Mouse (Mus musculus): Measurements from ENCODE around the gene Golga3. TPM values are rescaled to one million over a fixed set of nuclear protein-coding genes. Genes with fewer than 3 reads are reported as not detected.

The Golga3 gene
- polyA plus RNA-seq, 1 experiment: 5.3 TPM

- TF ChIP-seq POLR2A (IDR thresholded peaks at IDR 0.05; ENCODE audit: low read depth, low read length) (peak; percentile 37; the same call in 1 of the 2 replicates), CTCF (IDR thresholded peaks at IDR 0.05; ENCODE audit: extremely low read depth, insufficient read depth, insufficient read length, insufficient replicate concordance) (peak; percentile 94)
- H3K27ac ChIP-seq (ENCODE audit: insufficient read depth, low read length): peak within 1 kb of the TSS; percentile 52
Measured at GRCm38 (mm10) chr5:110269141-110270101, 92.9 kb downstream of the Golga3 start, which contains the start of gene Pgam5. Gene Pgam5 (minus strand): TSS chr5:110269913.

GRCm38 (mm10) chr5:110270242-110270641 lies 93.7 kb downstream of the Golga3 start:
- Histone ChIP-seq H3K27ac (ENCODE audit: insufficient read depth, low read length) (no peak overlapping the region), H3K36me3 (ENCODE audit: control insufficient read depth, insufficient read depth, low read length) (peaks cover 6% of the 10 kb centered on the region), H3K4me1 (ENCODE audit: control insufficient read depth, insufficient read depth, insufficient read length) (peaks cover 6% of the 10 kb centered on the region; the same call in 1 of the 2 replicates), H3K27me3 (ENCODE audit: control insufficient read depth, insufficient read depth, low read length) (no peaks in the 10 kb centered on the region), H3K4me3 (ENCODE audit: extremely low read depth, insufficient read depth, insufficient read length) (no peak overlapping the region)
- DNase-seq (ENCODE audit: low read depth in 1 of 2, low spot score in 2 of 2): no peak
- TF ChIP-seq POLR2A (IDR thresholded peaks at IDR 0.05; ENCODE audit: low read depth, low read length) (no peak), CTCF (IDR thresholded peaks at IDR 0.05; ENCODE audit: extremely low read depth, insufficient read depth, insufficient read length, insufficient replicate concordance) (no peak)
- 96% methylated on average over 6 of the region's 6 CpGs for WGBS

More at GRCm38 (mm10) chr5:110269141-110270101, 92.9 kb downstream of the Golga3 start, which contains the start of gene Pgam5:
- Histone ChIP-seq H3K36me3 (ENCODE audit: control insufficient read depth, insufficient read depth, low read length) (peaks cover 13% of the 10 kb centered on the region), H3K4me1 (ENCODE audit: control insufficient read depth, insufficient read depth, insufficient read length) (peaks cover 6% of the 10 kb centered on the region; the same call in 1 of the 2 replicates), H3K27me3 (ENCODE audit: control insufficient read depth, insufficient read depth, low read length) (no peaks in the 10 kb centered on the region), H3K4me3 (ENCODE audit: extremely low read depth, insufficient read depth, insufficient read length) (peak within 1 kb of the TSS; percentile 98)
- DNase-seq (ENCODE audit: low read depth in 1 of 2, low spot score in 2 of 2): peak; percentile 76 to 79
- under 1% methylated on average over 66 of the region's 66 CpGs for WGBS

GRCm38 (mm10) chr5:110274147-110274546 lies 97.6 kb downstream of the Golga3 start:
- TF ChIP-seq POLR2A (IDR thresholded peaks at IDR 0.05; ENCODE audit: low read depth, low read length) (no peak), CTCF (IDR thresholded peaks at IDR 0.05; ENCODE audit: extremely low read depth, insufficient read depth, insufficient read length, insufficient replicate concordance) (no peak)
- 0 out of 2 replicates have a peak, but pooled peaks cover under 1% of the 10 kb centered on the region for H3K4me1 ChIP-seq (ENCODE audit: control insufficient read depth, insufficient read depth, insufficient read length)
- H3K27me3 ChIP-seq (ENCODE audit: control insufficient read depth, insufficient read depth, low read length): no peaks in the 10 kb centered on the region
- no peak overlapping the region for H3K27ac ChIP-seq (ENCODE audit: insufficient read depth, low read length)
- DNase-seq (ENCODE audit: low read depth in 1 of 2, low spot score in 2 of 2): no peak
- H3K36me3 ChIP-seq (ENCODE audit: control insufficient read depth, insufficient read depth, low read length): no peaks in the 10 kb centered on the region
- 77% methylated on average over 4 of the region's 4 CpGs for WGBS
- H3K4me3 ChIP-seq (ENCODE audit: extremely low read depth, insufficient read depth, insufficient read length): no peak overlapping the region

DNA sequence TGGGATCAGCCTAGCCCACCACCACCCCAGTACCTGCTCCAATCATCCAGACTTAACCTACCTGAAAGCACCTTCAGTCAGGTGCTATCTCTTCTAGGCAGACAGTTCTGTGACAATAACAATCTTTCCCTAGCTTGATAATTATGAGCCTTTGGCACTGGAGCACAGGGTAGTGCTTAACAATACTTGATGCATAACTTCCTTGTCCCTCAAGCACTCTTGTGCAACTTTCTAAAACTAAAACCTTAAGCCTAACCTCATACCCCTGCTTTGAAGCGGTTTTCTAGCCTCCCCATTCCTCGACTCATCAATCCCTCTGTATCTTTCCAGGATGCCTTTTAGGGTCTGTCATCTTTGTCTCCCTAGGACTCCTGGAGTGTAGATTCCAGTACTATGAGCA lies 98.3 kb downstream of the Golga3 start:
- Histone ChIP-seq H3K4me1 (ENCODE audit: control insufficient read depth, insufficient read depth, insufficient read length) (no peaks in the 10 kb centered on the region), H3K27ac (ENCODE audit: insufficient read depth, low read length) (no peak overlapping the region), H3K4me3 (ENCODE audit: extremely low read depth, insufficient read depth, insufficient read length) (no peak overlapping the region), H3K36me3 (ENCODE audit: control insufficient read depth, insufficient read depth, low read length) (no peaks in the 10 kb centered on the region), H3K27me3 (ENCODE audit: control insufficient read depth, insufficient read depth, low read length) (no peaks in the 10 kb centered on the region)
- no peak for DNase-seq (ENCODE audit: low read depth in 1 of 2, low spot score in 2 of 2)
- 80% methylated on average over 2 of the region's 2 CpGs for WGBS
- no peak for TF ChIP-seq POLR2A (IDR thresholded peaks at IDR 0.05; ENCODE audit: low read depth, low read length)
- TF ChIP-seq CTCF (IDR thresholded peaks at IDR 0.05; ENCODE audit: extremely low read depth, insufficient read depth, insufficient read length, insufficient replicate concordance): no peak

Other genes with a start within 250 kb of the Golga3 start
- gene Zfp932, start 180.2 kb upstream of the Golga3 start, polyA plus RNA-seq (2012; rRNA removed): 1.2 and 2.6 TPM in 2 replicates
- gene Gm17655, start 104.2 kb upstream of the Golga3 start, polyA plus RNA-seq (2012; rRNA removed): 0.09 and 0.41 TPM in 2 replicates
- 0.04 and 0.11 TPM in 2 replicates for gene Gm35315, start 82.3 kb upstream of the Golga3 start, polyA plus RNA-seq (2012; rRNA removed)
- gene Plcxd1, start 76.7 kb upstream of the Golga3 start, polyA plus RNA-seq (2012; rRNA removed): 0.67 and 1.2 TPM in 2 replicates
- gene Gtpbp6, start 68.5 kb upstream of the Golga3 start, polyA plus RNA-seq (2012; rRNA removed): 156 and 207 TPM in 2 replicates
- 0.32 and 0.46 TPM in 2 replicates for gene Zfp605, start 66.6 kb upstream of the Golga3 start, polyA plus RNA-seq (2012; rRNA removed)
- gene Chfr, start 40.9 kb upstream of the Golga3 start, polyA plus RNA-seq (2012; rRNA removed): 59.3 and 68.9 TPM in 2 replicates
- 10.0 and 12.0 TPM in 2 replicates for gene Ankle2, start 54.3 kb downstream of the Golga3 start, polyA plus RNA-seq (2012; rRNA removed)
- gene Pgam5, start 93.2 kb downstream of the Golga3 start, polyA plus RNA-seq (2012; rRNA removed): 14.9 and 15.8 TPM in 2 replicates
- 2.0 and 2.6 TPM in 2 replicates for gene Pxmp2, start 109.5 kb downstream of the Golga3 start, polyA plus RNA-seq (2012; rRNA removed)
- gene Pole, start 109.6 kb downstream of the Golga3 start, polyA plus RNA-seq (2012; rRNA removed): 5.6 and 7.0 TPM in 2 replicates
- gene P2rx2, start 166.5 kb downstream of the Golga3 start, polyA plus RNA-seq (2012; rRNA removed): 0.33 and 0.41 TPM in 2 replicates
- gene Lrcol1, start 168.0 kb downstream of the Golga3 start, polyA plus RNA-seq (2012; rRNA removed): not detected in 2 replicates